Mouse (Mus musculus): ENCODE data around the gene Hist1h3f.

DNA sequence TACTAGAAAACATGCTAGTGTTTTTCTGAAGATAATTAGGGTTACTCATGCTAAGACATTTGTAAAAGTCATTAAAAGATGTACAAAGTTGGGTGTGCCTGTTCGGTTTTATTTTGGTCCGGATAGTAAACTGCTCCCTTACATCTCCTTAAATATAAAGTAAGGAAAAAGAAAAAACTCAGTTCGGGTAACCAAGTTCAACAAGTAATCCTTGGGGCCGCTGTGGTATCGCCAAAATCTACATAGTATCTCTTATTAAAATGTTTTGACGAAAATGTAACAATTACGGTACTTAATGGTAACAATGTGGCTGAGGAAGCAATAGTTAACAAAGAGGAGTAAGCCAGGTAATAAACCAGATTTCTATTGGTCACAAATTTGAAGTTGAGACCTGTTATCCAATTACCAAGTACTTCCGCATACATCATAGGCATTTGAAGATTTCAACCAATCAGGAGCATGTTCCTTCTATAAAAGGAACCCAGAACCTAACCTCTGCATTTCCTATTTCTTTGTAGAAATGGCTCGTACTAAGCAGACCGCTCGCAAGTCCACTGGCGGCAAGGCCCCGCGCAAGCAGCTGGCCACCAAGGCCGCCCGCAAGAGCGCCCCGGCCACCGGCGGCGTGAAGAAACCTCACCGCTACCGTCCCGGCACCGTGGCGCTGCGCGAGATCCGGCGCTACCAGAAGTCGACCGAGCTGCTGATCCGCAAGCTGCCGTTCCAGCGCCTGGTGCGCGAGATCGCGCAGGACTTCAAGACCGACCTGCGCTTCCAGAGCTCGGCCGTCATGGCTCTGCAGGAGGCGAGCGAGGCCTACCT is at the start of gene Hist1h3f:
- TF ChIP-seq POLR2A (IDR thresholded peaks at IDR 0.05; ENCODE audit: low read depth, low read length), result peak; percentile 90
- no peak for TF ChIP-seq CTCF (IDR thresholded peaks at IDR 0.05; ENCODE audit: extremely low read depth, insufficient read length, insufficient replicate concordance, low read depth, low read length)

Data from small intestine, adult 2 months (tissue).